Mouse (Mus musculus): ENCODE measurements around the gene Cirbp.

Cirbp gene

GRCm38 (mm10) chr10:80151211-80152034 lies 14.4 kb upstream of the Cirbp start:
- peak; percentile 53 for DNase-seq

- peak; percentile 37 to 40 for DNase-seq
Observed at GRCm38 (mm10) chr10:80152071-80152872, 13.5 kb upstream of the Cirbp start.

DNA sequence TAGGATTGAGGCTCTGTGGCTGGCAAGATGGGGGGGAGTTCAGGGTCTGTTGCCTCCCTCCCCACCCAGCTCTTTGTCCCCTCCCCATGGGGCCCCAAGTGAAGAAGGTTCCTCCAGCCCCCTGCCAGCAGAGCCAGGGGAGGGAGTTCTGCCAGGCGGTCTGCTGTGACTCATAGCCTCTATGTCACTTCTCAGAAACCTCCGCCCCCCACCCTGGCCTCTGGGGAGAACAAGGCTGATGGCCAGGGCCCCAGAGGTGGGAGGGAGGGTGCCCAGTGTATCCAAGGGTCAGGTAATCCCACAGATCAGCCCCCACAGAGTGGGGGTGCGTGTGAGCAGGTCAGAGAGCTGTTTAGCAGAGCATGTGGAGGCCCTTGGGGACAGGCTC lies 12.9 kb upstream of the Cirbp start:
- peak; percentile 50 to 57 for DNase-seq

- no peak for DNase-seq
Observed at GRCm38 (mm10) chr10:80153713-80154112, 12.1 kb upstream of the Cirbp start.

DNA sequence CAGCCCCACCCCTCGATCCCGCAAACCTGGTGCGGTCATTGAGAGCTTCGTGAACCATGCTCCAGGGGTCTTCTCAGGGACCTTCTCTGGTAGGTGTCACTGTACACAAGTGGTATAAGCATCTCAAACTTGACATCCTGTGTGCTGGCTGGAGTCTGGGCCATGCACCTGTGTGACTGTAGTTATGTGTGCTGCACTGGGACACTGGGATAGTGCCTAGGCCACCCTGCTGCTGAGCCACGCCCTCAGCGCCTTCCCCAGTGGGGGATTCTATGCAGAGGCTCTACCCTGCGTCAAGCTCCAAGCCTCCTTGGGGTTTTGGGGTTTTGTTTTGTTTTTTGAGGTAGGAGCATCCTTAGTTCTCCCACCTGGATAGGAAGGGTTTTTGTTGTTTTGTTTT lies 11.4 kb upstream of the Cirbp start:
- DNase-seq: no peak

DNA sequence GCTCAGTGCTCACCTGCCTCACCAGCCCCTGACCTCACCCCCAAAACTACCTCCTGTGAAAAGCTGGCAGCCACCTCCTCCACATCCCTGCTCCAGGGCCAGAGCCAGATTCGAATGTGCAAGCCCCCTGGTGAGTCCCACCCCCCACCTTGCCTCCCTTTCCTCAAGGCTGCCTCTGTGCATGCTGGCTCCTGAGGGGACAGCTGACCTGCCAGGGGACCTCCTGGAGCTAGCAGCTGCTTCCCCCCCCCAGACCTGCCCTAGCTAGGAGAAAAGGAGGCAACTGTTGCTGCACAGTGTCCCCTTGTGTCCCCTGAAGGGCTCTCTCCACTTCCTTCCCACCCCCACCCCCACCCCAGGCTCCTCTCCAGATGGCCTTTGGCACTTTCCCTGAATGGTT lies 10.5 kb upstream of the Cirbp start:
- no peak for DNase-seq

- DNase-seq: no peak
Observed at GRCm38 (mm10) chr10:80156002-80156751, 9.6 kb upstream of the Cirbp start.

GRCm38 (mm10) chr10:80156752-80157053 lies 9.1 kb upstream of the Cirbp start:
- DNase-seq: no peak

DNA sequence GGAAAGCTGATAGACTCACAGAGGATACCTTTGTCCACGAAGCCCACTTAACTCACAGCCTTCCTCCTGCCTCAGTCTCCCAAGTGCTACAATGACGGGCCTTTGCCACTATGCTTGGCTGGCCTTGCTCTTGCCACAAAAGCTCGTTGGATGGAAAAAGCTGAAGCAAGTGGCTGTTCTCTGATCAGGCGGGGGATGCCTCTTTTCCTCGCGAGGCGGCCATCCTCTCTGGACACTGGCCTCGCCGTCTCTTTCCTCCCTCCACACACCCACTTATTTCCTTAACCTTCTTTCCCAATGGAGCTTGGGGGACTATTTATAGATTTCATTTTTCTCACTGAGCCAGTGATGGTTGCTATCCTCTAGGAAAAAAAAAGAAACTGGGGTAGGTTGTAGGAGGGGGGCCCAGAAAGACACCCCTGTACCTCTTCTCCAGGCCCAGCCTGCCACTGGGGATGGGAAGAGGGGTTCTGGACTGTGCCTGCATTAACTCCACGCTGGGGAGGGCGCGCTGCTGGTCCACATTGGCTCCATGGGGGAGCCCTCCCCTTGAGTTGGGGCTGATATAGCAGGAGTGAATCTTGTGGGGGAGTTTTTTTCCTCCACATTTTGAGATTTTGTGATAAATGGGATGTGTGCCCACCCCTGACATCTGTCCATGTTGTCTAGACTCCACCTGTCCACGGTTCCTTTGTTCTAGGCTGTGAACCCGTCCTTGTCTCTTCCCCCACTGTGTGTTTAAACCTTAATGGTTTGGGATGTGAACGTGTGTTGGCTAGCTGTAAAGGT lies 8.4 kb upstream of the Cirbp start:
- no peak for DNase-seq

DNA sequence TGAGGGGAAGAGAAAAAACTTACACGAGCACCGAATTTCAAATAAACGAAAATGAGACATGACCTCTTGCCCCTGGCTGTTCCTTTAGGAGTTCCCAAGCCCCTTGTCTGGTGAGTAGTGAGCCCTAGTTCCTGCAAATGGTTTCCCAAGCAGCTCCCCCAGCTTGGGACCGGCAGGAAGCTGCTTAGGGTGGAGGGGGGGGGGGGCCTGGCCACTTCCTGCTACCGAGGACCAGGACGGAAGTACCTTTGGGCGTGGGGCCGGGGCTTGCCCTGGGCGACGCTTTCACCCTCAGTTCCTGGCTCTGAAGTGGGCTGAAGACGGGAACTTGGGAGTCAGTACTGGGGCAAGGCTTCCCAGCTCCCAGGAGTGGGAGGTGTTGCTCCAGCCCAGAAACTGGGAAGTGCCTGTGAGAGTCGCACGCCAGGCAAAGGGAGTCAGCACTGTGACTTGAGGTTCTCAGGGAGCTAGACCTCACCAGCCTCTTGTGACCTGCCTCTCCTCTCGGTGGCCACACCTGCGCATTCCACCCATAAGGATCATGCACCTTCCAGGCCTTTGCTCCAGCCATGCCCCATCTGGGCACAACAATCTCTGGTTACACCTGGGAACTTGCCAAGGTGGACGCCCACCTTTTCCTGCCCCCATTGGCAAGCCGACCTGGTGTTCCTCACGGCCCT lies 7.3 kb upstream of the Cirbp start:
- DNase-seq: peak; percentile 77 to 78

DNA sequence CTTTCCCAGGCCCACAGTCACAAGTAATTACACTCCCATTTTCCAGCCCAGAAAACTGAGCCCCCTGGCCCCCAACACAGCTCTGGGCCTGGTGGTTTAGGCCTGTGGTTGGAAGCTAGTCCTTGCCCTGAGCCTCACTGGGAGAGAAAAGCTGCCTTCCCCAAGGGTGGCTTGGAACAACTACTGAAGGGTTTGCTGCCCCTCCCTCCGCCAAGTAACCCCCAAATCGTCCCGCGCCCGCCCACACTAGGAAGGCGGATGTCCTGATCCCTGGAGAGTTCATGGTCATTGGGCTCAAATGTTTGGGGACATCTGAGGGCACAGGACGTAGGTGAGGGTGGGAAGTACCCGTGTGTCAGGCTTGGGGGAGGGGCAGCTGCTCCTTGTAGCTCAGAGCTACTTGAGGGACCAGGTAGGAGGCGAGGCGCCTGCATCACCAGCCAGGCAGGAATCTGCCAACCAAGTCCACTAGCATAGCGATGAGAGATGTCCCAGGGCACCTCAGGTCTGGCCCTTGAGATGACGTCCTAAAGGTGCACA lies 6.7 kb upstream of the Cirbp start:
- peak; percentile 81 to 84 for DNase-seq

- DNase-seq: peak; percentile 99
Observed at GRCm38 (mm10) chr10:80159561-80160454, 6.0 kb upstream of the Cirbp start.

DNA sequence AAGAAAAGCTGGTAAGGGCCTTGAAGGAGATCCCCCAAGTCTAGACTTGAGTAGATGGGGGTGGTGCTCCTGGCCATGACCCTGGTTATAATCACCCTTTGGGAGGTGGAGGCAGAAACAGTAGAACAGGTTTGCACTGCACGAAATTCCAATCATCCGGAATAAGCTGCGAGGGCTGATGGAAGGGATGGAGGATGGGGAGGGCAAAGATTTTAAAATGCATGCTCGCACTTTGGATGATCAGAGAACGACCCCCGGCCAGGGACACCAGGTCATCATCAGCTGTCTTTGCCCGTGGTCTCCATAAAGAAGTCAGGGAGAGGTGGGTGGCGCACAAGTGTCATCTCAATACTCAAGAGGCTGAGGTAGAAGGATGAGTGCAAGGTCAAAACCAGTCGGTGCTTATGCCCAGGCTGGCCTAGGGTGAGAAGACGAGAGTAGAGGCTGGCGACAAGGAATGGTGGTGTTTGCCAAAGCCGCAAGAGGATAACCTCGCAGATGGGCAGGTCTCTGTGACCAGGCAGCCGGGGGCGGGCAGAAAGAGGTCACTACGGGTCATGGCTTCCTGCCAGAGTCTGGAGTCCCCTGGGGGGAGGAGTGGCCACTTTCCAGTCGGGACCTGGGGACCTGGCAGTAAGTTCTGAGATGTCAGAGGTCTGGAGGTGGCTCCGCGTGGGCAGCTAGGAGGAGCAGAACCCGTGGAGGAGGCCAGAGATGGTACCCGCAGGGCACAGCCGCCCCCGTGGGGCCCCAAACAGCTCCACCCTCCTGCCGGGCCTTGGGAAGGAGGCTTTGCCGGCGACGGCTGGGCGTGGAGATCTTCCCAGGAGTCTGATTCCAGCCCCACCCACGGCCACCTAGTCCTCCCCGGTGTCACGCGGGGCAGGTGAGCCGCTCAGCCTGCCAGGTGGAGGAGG lies 5.1 kb upstream of the Cirbp start:
- peak; percentile 64 to 67 for DNase-seq

- no peak for DNase-seq
Observed at GRCm38 (mm10) chr10:80161522-80162242, 4.1 kb upstream of the Cirbp start.

GRCm38 (mm10) chr10:80162243-80162608 lies 3.6 kb upstream of the Cirbp start:
- no peak for DNase-seq

DNA sequence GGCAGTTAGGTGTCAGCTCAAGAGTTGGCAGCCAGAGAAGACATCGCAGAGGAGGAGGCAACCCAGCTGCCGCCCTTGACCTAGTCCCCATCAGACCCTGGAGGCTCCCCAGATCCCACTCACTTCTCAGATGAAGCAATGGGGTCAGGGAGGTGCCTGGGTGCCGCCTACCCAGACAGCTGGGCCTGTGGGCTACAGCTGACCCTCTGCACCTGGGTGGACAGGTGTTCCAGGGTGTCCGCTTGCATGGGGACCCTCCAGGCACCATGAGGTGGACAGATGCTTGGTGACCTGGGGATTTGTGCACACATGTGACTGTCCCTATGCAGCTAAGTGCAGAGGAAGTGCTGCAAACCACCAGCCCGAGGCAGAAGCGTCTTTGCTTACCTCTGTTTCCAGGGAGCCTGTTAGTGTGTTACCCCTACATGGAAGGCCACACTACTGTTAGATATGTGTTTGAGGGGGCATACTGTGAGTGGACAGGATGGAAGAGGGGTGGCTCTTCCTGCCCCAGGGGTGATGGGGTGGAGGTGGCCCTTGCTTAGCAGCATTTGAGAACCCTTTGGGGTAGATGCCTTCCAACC lies 3.0 kb upstream of the Cirbp start:
- DNase-seq: peak in 1 of 2 experiments; percentile 50

GRCm38 (mm10) chr10:80163721-80164120 lies 2.1 kb upstream of the Cirbp start:
- no peak for DNase-seq

DNA sequence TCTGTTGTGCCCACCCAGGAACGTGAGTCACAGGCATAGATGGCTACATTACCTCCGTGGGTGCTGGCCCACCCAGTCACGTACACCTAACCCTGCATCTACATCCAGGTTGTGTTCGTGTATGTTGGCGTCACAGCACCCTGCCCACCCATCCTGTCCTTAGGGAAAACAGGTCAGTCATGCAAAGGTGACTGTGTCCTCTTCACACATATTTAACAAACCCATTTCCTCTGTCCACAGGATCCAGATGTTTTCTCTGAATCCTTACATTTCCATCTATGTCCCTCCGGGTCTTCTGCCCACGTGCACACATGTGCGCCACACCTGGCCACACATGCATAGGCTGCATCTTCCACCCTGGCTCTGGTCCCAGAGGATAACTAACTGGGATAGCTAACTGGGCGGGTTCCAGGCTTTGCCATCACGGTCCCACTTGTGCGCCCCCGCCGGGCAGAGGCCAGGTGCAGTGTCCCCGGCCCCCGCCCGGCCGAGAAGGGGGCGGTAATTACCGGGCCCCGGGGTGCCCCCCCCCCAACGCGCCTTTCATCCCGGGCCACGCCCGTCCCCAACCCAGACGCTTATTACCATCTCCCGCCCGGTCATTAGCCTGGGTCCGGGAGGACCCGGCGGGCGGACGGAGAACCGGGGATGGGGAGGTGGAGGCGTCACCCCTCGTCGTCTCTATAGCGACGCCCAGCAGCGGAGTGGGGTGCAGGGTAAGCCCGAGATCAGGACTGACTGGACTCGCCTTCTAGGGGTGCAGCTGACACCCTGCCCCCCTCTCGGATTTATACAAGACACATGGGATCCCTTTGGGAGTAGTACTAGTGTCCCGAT lies 1.4 kb upstream of the Cirbp start:
- no peak for DNase-seq
